Comparison of ENCODE assay signal across 8 mouse cellular contexts in genomic region chr2:12301431-12302170, GRCm38 (mm10). TPM values are rescaled to one million over a fixed set of nuclear protein-coding genes. Genes with fewer than 3 reads are reported as not detected.
DNase-seq lines count a peak whose midpoint lies in the region; ATAC-seq lines count a peak whose summit lies in the region.

Gene Itga8, minus strand, starts transcription at chr2:12301922.

- H3K9ac ChIP-seq in hindbrain, embryonic 15.5 days, result peak within 1 kb of the TSS; percentile 84

- no peaks in the 10 kb centered on the region for H3K9me3 ChIP-seq in hindbrain, embryonic 15.5 days

- no peaks in the 10 kb centered on the region for H3K79me2 ChIP-seq in macrophage (ENCODE audit: inconsistent target)

- peaks cover 12% of the 10 kb centered on the region for H3K27me3 ChIP-seq in hindbrain, embryonic 15.5 days

- ATAC-seq in hindbrain, embryonic 15.5 days (ENCODE audit: low FRiP score, low read depth), result peak; percentile 98

- H3K36me3 ChIP-seq in hindbrain, embryonic 15.5 days, result no peaks in the 10 kb centered on the region
- no peaks in the 10 kb centered on the region for H3K36me3 ChIP-seq in macrophage (ENCODE audit: inconsistent target)

- H3K27ac ChIP-seq in hindbrain, embryonic 15.5 days (replicated peaks), result no peak within 1 kb of the TSS
- no peak within 1 kb of the TSS for H3K27ac ChIP-seq in macrophage

- H3K4me3 ChIP-seq in hindbrain, embryonic 15.5 days, result peak within 1 kb of the TSS; percentile 94
- peak within 1 kb of the TSS; percentile 31 for H3K4me3 ChIP-seq in macrophage (ENCODE audit: inconsistent target)

- peak within 1 kb of the TSS; percentile 99 for H3K4me2 ChIP-seq in hindbrain, embryonic 15.5 days

- peak; percentile 92 for DNase-seq in NIH3T3 (ENCODE audit: low read depth)
- peak; percentile 90 to 92 for DNase-seq in cerebellum, postnatal 14 days
- DNase-seq in frontal cortex, postnatal 36 days (ENCODE audit: low spot score in 2 of 2), result peak; percentile 85 to 86
- DNase-seq in left cerebral cortex, adult 18-20 months (ENCODE audit: low spot score in 2 of 2), result peak; percentile 88
- peak; percentile 86 to 87 for DNase-seq in right cerebral cortex, adult 2 months (ENCODE audit: low spot score in 2 of 2)
- DNase-seq in urinary bladder, postnatal 14 days (ENCODE audit: low spot score), result peak; percentile 78

- WGBS in hindbrain, embryonic 15.5 days, result under 1% methylated on average over 56 of the region's 56 CpGs
- WGBS in macrophage (ENCODE audit: missing documents), result 4% methylated on average over 51 of the region's 56 CpGs

- peaks cover 7% of the 10 kb centered on the region for H3K4me1 ChIP-seq in hindbrain, embryonic 15.5 days (replicated peaks)

RNA-seq across cellular contexts. Expression of gene Itga8, which starts in this region (rescaled TPM):
- 2.6 and 3.5 TPM in 2 replicates for polyA plus RNA-seq in hindbrain, embryonic 15.5 days (2015; fragmentation: Nextera tagmentation; extraction: Ambion mirVana)
- 10 to 100 TPM in 1 of 2 experiments, 1 to 10 TPM in 1; 8.7 to 11.8 TPM for total RNA-seq in left cerebral cortex, adult 18-20 months (2021)
- total RNA-seq in macrophage (2018; cell fraction: chromatin; rRNA removed), result 1 to 10 TPM in 6 of 26 experiments, under 1 TPM in 11, not detected in 9; 0.08 to 2.2 (median 0.44) TPM
- total RNA-seq in macrophage (2018; cell fraction: cytosol; rRNA removed), result under 1 TPM; 0.03 to 0.43 (median 0.17) TPM
- total RNA-seq in macrophage (2018; cell fraction: nucleus; rRNA removed), result 10 to 100 TPM in 1 of 26 experiments, 1 to 10 TPM in 3, under 1 TPM in 16, not detected in 6; 0.10 to 15.4 (median 0.46) TPM
- 0.59 to 2.7 TPM (median 0.62 TPM) in 3 replicates for polyA plus RNA-seq in macrophage (2018)
